Comparison of ENCODE assay signal across 21 mouse cellular contexts in the genomic region with DNA sequence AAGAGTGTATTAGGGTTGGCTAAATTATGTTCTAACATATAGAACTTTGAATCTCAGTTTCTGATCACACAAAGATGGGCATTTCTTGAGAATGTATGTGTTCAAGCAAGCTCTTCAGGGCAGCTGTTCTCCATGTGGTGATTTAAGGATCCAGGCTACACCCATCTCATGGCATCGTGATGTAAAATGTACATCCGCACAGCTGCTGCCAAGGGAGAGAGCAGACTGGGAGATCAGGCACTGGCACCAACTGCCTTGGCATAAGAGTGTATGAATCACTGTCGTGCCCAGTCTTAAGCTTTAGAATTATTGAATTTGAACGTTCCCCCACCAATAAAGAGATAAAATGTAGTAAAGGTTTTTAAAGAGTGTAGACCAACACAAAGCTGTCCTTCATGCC. TPM values are rescaled to one million over a fixed set of nuclear protein-coding genes. Genes with fewer than 3 reads are reported as not detected.
DNase-seq lines count a peak whose midpoint lies in the region; ATAC-seq lines count a peak whose summit lies in the region.
"Had no signal": no experiment of that assay in that cellular context is flagged by ENCODE, and none has a peak within 500 bp of the region (broad histone marks: within the 10 kb centered on the region; RNA-seq: fewer than 3 reads in every experiment).

No protein-coding gene starts in this region.

- WGBS in heart, embryonic 12.5 days = 85% methylated on average over 4 of the region's 4 CpGs
- WGBS in midbrain, embryonic 11.5 days = 89% methylated on average over 4 of the region's 4 CpGs
- WGBS in midbrain, embryonic 14.5 days = 89% methylated on average over 4 of the region's 4 CpGs

- no peaks in the 10 kb centered on the region for H3K4me1 ChIP-seq in heart, embryonic 12.5 days (replicated peaks)
- no peaks in the 10 kb centered on the region for H3K4me1 ChIP-seq in midbrain, embryonic 11.5 days (ENCODE audit: control insufficient read depth, insufficient read depth, low read length)
- H3K4me1 ChIP-seq in midbrain, embryonic 14.5 days (ENCODE audit: control insufficient read depth, insufficient read depth, low read length) = no peaks in the 10 kb centered on the region
- H3K4me1 ChIP-seq: embryonic facial prominence, embryonic 12.5 days; heart, embryonic 15.5 days; limb, embryonic 10.5 days had no signal

- peak; percentile 61 for DNase-seq in heart, adult 11 months
- peak; percentile 45 for DNase-seq in midbrain, embryonic 11.5 days (ENCODE audit: low spot score, missing footprints)
- no peak for DNase-seq in midbrain, embryonic 14.5 days
- peak; percentile 35 to 39 for DNase-seq in left cerebral cortex, postnatal 36 days (ENCODE audit: low spot score in 2 of 2)
- DNase-seq in telencephalon, adult 2 months (ENCODE audit: low read depth, low spot score) = peak; percentile 72
- no peak for DNase-seq in kidney, postnatal 10 days
- no peak for DNase-seq in gastrocnemius, adult 8-10 months (ENCODE audit: low spot score in 2 of 2)
- DNase-seq: cerebellum, adult 9-10 months; gastrocnemius, postnatal 14 days; heart, adult 2 months; heart, postnatal 4 days; lung, adult 2 months; retina, postnatal 1 day had no signal

- intact Hi-C loops in left cerebral cortex, postnatal 36 days (cut with DNase I) = loop anchor here (2.0 to 5.0 kb wide), 2 partner anchors 35 to 44 kb away; partner anchors contain the start of gene Ubl7

- H3K27me3 ChIP-seq in heart, embryonic 12.5 days (replicated peaks) = no peaks in the 10 kb centered on the region
- H3K27me3 ChIP-seq in midbrain, embryonic 11.5 days (ENCODE audit: control insufficient read depth, insufficient read depth, low read length) = no peaks in the 10 kb centered on the region
- H3K27me3 ChIP-seq in midbrain, embryonic 14.5 days (ENCODE audit: control insufficient read depth, insufficient read depth, low read length) = no peaks in the 10 kb centered on the region
- H3K27me3 ChIP-seq: CH12.LX; embryonic facial prominence, embryonic 12.5 days; heart, embryonic 15.5 days; hindbrain, embryonic 15.5 days; stomach, embryonic 15.5 days had no signal

- no peak overlapping the region for H3K4me3 ChIP-seq in heart, embryonic 12.5 days
- H3K4me3 ChIP-seq in midbrain, embryonic 11.5 days (ENCODE audit: low read depth, low read length) = no peak overlapping the region
- no peak overlapping the region for H3K4me3 ChIP-seq in midbrain, embryonic 14.5 days (replicated peaks; ENCODE audit: low read depth, low read length)
- H3K4me3 ChIP-seq: embryonic facial prominence, embryonic 12.5 days; heart, adult 2 months; heart, embryonic 15.5 days; hindbrain, embryonic 15.5 days; limb, embryonic 10.5 days; stomach, embryonic 15.5 days had no signal

- no peaks in the 10 kb centered on the region for H3K36me3 ChIP-seq in heart, embryonic 12.5 days
- H3K36me3 ChIP-seq in midbrain, embryonic 11.5 days (ENCODE audit: control insufficient read depth, insufficient read depth, low read length) = no peaks in the 10 kb centered on the region
- no peaks in the 10 kb centered on the region for H3K36me3 ChIP-seq in midbrain, embryonic 14.5 days (ENCODE audit: control insufficient read depth, insufficient read depth, low read length)
- H3K36me3 ChIP-seq: embryonic facial prominence, embryonic 12.5 days; heart, embryonic 15.5 days; hindbrain, embryonic 15.5 days; limb, embryonic 10.5 days; stomach, embryonic 15.5 days had no signal

- H3K27ac ChIP-seq in heart, embryonic 12.5 days (ENCODE audit: poor library complexity, severe bottlenecking) = no peak overlapping the region
- no peak overlapping the region for H3K27ac ChIP-seq in midbrain, embryonic 11.5 days (ENCODE audit: low read depth, low read length)
- no peak overlapping the region for H3K27ac ChIP-seq in midbrain, embryonic 14.5 days (replicated peaks; ENCODE audit: low read depth, low read length)
- H3K27ac ChIP-seq: embryonic facial prominence, embryonic 12.5 days; heart, adult 2 months; heart, embryonic 15.5 days; hindbrain, embryonic 15.5 days; limb, embryonic 10.5 days; stomach, embryonic 15.5 days had no signal

- no peaks in the 10 kb centered on the region for H3K9me3 ChIP-seq in heart, embryonic 12.5 days (replicated peaks)
- no peaks in the 10 kb centered on the region for H3K9me3 ChIP-seq in midbrain, embryonic 11.5 days (ENCODE audit: control insufficient read depth, low read length)
- no peaks in the 10 kb centered on the region for H3K9me3 ChIP-seq in midbrain, embryonic 14.5 days (ENCODE audit: control insufficient read depth, low read length)
- H3K9me3 ChIP-seq: embryonic facial prominence, embryonic 12.5 days; heart, embryonic 15.5 days; hindbrain, embryonic 15.5 days; limb, embryonic 10.5 days; stomach, embryonic 15.5 days had no signal

- no peak overlapping the region for H3K4me2 ChIP-seq in heart, embryonic 12.5 days
- no peak overlapping the region for H3K4me2 ChIP-seq in midbrain, embryonic 11.5 days
- no peak overlapping the region for H3K4me2 ChIP-seq in midbrain, embryonic 14.5 days (ENCODE audit: low read length)
- H3K4me2 ChIP-seq: embryonic facial prominence, embryonic 12.5 days; heart, embryonic 15.5 days; hindbrain, embryonic 15.5 days; stomach, embryonic 15.5 days had no signal

- ATAC-seq in heart, embryonic 12.5 days (ENCODE audit: insufficient number of reproducible peaks, low FRiP score) = no peak
- no peak for ATAC-seq in midbrain, embryonic 11.5 days (ENCODE audit: low FRiP score)
- no peak for ATAC-seq in midbrain, embryonic 14.5 days (ENCODE audit: low FRiP score, low TSS enrichment)
- ATAC-seq: intestine, embryonic 16.5 days had no signal

- no peak overlapping the region for H3K9ac ChIP-seq in heart, embryonic 12.5 days
- no peak overlapping the region for H3K9ac ChIP-seq in midbrain, embryonic 11.5 days (ENCODE audit: low read length)
- no peak overlapping the region for H3K9ac ChIP-seq in midbrain, embryonic 14.5 days (replicated peaks; ENCODE audit: low read length)
- H3K9ac ChIP-seq: embryonic facial prominence, embryonic 12.5 days; heart, embryonic 15.5 days; hindbrain, embryonic 15.5 days; stomach, embryonic 15.5 days had no signal

RNA-seq across cellular contexts. Expression of gene Arid3b, which starts 30.6 kb away (rescaled TPM):
- polyA plus RNA-seq in heart, embryonic 12.5 days (2016; fragmentation: Nextera tagmentation; extraction: Ambion mirVana) = 27.0 and 29.8 TPM in 2 replicates
- polyA plus RNA-seq in midbrain, embryonic 11.5 days (2014; fragmentation: Nextera tagmentation; extraction: Ambion mirVana) = 22.0 and 25.7 TPM in 2 replicates
- polyA plus RNA-seq in midbrain, embryonic 14.5 days (2014; fragmentation: Nextera tagmentation; extraction: Ambion mirVana) = 8.7 and 9.6 TPM in 2 replicates
- total RNA-seq in left cerebral cortex, postnatal 36 days (2021) = 10 to 100 TPM in 1 of 2 experiments, 1 to 10 TPM in 1; 6.4 to 13.5 TPM
- 1 to 10 TPM; 3.1 to 6.0 (median 4.4) TPM for total RNA-seq in gastrocnemius, adult 8-10 months (2022)

RNA-seq across cellular contexts. Expression of gene Ubl7, which starts 43.5 kb away (rescaled TPM):
- 103 and 104 TPM in 2 replicates for polyA plus RNA-seq in heart, embryonic 12.5 days (2016; fragmentation: Nextera tagmentation; extraction: Ambion mirVana)
- 111 and 112 TPM in 2 replicates for polyA plus RNA-seq in midbrain, embryonic 11.5 days (2014; fragmentation: Nextera tagmentation; extraction: Ambion mirVana)
- polyA plus RNA-seq in midbrain, embryonic 14.5 days (2014; fragmentation: Nextera tagmentation; extraction: Ambion mirVana) = 165 and 172 TPM in 2 replicates
- 100 to 1,000 TPM; 108 to 128 TPM for total RNA-seq in left cerebral cortex, postnatal 36 days (2021)
- 10 to 100 TPM; 85.4 to 92.1 (median 90.3) TPM for total RNA-seq in gastrocnemius, adult 8-10 months (2022)

Comparison
In these comparisons a context has a peak if more than half of its experiments do, and no peak if none do; other contexts are left out.
1. DNase-seq: peak in heart, adult 11 months (single experiment), midbrain, embryonic 11.5 days (single experiment), left cerebral cortex, postnatal 36 days (2 of 2) and telencephalon, adult 2 months (single experiment); none in midbrain, embryonic 14.5 days (single experiment), kidney, postnatal 10 days (single experiment) and gastrocnemius, adult 8-10 months (0 of 2).